Mouse (Mus musculus) heart, postnatal 0 days (tissue): ENCODE measurements around the gene Pxdn.

Source experiments
- CTCF ChIP-seq: IDR thresholded peaks from 2 replicates; pipeline ENCODE4 v1.5.1; 2016; ENCODE audit warnings: antibody characterized with exemption, control low read depth, low read depth
- EP300 ChIP-seq: IDR thresholded peaks from 2 replicates; pipeline ENCODE4 v1.6.1; 2016; ENCODE audit warnings: antibody characterized with exemption, low read depth

GRCm38 (mm10) chr12:29998895-29999294 lies 61.5 kb downstream of the Pxdn start:
- TF ChIP-seq EP300 = no peak
- TF ChIP-seq CTCF = no peak
